Mouse (Mus musculus) thymus, adult 2 months (tissue): ENCODE data around the gene Ebf1.

Source experiments
- CTCF ChIP-seq: fragments of 200-500 bp; IDR thresholded peaks from 2 replicates; pipeline ENCODE4 v1.5.1; 2012; ENCODE audit warnings: mild to moderate bottlenecking, control low read depth, low read length, moderate library complexity, borderline replicate concordance; ENCODE audit not compliant: control insufficient read depth, poor library complexity, insufficient read depth; ENCODE audit errors: extremely low read depth
- POLR2A ChIP-seq: fragments of 200-500 bp; IDR thresholded peaks from 2 replicates; pipeline ENCODE4 v1.6.1; 2012; ENCODE audit warnings: mild to moderate bottlenecking, low read length, control low read depth, moderate library complexity; ENCODE audit not compliant: control insufficient read depth, poor library complexity, insufficient read depth; ENCODE audit errors: extremely low read depth

GRCm38 (mm10) chr11:44681306-44681705 is 64.2 kb downstream of the Ebf1 start:
- TF ChIP-seq CTCF (no peak), POLR2A (no peak)
